Mouse (Mus musculus): ENCODE results near the gene Vmn2r87.
"Not testable (repeated sequence)": the region's sequence is repeated elsewhere in the genome, so short reads cannot be mapped to it uniquely, and the experiment has no call there.

Gene Vmn2r87

GRCm38 (mm10) chr10:130497296-130497695 lies at the start of gene Vmn2r87:
TSS of gene Vmn2r87 (minus strand) at chr10:130497396.
- DNase-seq = no peak

GRCm38 (mm10) chr10:130544331-130544730 lies 47.1 kb upstream of the Vmn2r87 start:
- DNase-seq = peak; percentile 65

GRCm38 (mm10) chr10:130541931-130542691 lies 44.9 kb upstream of the Vmn2r87 start:
- DNase-seq = peak; percentile 72

- DNase-seq = peak; percentile 33
Observed at GRCm38 (mm10) chr10:130536101-130536500, 38.9 kb upstream of the Vmn2r87 start.

GRCm38 (mm10) chr10:130527926-130528325 lies 30.7 kb upstream of the Vmn2r87 start:
- no peak for DNase-seq

- peak; percentile 1 for DNase-seq
Observed at GRCm38 (mm10) chr10:130470311-130470760, 26.9 kb downstream of the Vmn2r87 start.

GRCm38 (mm10) chr10:130455950-130456349 lies 41.2 kb downstream of the Vmn2r87 start, which contains the start of gene Vmn2r86:
TSS of gene Vmn2r86 (minus strand) at chr10:130456050.
- DNase-seq = not testable (repeated sequence)

- no peak for DNase-seq
Observed at GRCm38 (mm10) chr10:130444776-130445175, 52.4 kb downstream of the Vmn2r87 start.

GRCm38 (mm10) chr10:130434185-130434898 lies 62.9 kb downstream of the Vmn2r87 start:
- DNase-seq = not testable (repeated sequence)

GRCm38 (mm10) chr10:130429603-130430002 lies 67.6 kb downstream of the Vmn2r87 start, which contains the start of gene Vmn2r85:
TSS of gene Vmn2r85 (minus strand) at chr10:130429703.
- not testable (repeated sequence) for DNase-seq

- not testable (repeated sequence) for DNase-seq
Observed at GRCm38 (mm10) chr10:130422368-130422767, 74.8 kb downstream of the Vmn2r87 start.

Data from lung, postnatal 14 days (tissue).